Mouse (Mus musculus) gastrocnemius, postnatal 25 days (tissue): ENCODE results near the gene Zbtb8a. TPM values are rescaled to one million over a fixed set of nuclear protein-coding genes. Genes with fewer than 3 reads are reported as not detected.
"Not testable (repeated sequence)": the region's sequence is repeated elsewhere in the genome, so short reads cannot be mapped to it uniquely, and the experiment has no call there.

Experiments used
- DNase-seq: peaks from one replicate; pipeline ENCODE4 v3.0.0; 2022
- total RNA-seq, 2 experiments: library from RNA; stranded (reverse); gene quantifications; 1 replicate in 1 of 2; 2 replicates in 1 of 2; pipeline ENCODE4 v1.2.3; 2021

The Zbtb8a gene
- total RNA-seq, 2 experiments from 2014 or later: 1.2 to 1.3 TPM

DNA sequence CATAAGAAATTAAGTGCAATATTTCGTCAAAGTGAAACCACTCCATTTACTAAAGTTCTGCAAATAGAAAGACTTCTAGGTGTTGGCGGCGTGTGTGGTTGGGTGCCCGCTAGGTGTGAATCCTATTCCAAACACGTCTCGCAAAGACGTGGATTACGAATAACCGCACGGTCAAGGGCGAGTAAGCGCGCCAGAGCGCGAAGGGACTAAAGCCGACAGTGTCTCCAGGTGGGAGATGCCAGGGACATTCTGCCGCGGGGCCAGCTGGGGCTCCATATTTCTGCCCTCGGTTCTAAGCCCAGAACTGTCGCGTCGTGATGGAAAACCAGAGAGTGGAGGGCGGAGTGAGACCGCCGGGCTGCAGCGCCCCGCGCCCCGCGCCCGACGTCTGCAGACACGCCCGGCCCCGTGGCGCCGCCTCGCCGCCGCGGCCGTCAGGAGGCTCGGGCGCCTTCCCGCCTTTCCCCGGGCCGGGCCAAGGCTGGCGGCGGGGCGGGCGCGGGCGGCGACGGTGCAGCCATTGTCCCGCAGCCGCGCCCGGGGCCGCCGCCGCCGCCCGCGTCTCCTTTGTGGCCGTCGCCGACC, 863 bp downstream of the Zbtb8a start:
- DNase-seq: peak; percentile 34

DNA sequence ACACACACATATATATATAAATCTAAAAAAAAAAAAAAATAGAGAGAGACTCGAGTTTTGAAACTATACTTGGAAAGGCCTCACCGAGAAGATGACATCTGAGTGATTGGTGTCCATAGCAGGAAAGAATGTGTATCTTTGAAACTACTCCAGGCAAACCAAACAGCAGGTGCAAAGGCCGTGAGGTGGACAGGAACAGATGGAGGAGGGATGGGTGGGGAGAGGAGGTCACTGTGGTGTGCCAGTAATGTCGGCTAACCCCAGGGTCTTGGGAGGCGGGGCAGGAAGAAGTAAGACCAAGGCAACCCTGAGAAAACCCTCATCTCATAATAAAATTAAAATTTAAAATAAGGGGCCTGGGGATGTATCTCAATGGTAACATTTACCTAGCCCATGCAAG, 2.1 kb downstream of the Zbtb8a start:
- no peak for DNase-seq

- no peak for DNase-seq
Measured at GRCm38 (mm10) chr4:129375000-129375399, 2.9 kb downstream of the Zbtb8a start.

- DNase-seq: no peak
Measured at GRCm38 (mm10) chr4:129374219-129374755, 3.6 kb downstream of the Zbtb8a start.

- no peak for DNase-seq
Measured at GRCm38 (mm10) chr4:129373202-129373976, 4.5 kb downstream of the Zbtb8a start.

GRCm38 (mm10) chr4:129371391-129371790, 6.5 kb downstream of the Zbtb8a start:
- DNase-seq: no peak

DNA sequence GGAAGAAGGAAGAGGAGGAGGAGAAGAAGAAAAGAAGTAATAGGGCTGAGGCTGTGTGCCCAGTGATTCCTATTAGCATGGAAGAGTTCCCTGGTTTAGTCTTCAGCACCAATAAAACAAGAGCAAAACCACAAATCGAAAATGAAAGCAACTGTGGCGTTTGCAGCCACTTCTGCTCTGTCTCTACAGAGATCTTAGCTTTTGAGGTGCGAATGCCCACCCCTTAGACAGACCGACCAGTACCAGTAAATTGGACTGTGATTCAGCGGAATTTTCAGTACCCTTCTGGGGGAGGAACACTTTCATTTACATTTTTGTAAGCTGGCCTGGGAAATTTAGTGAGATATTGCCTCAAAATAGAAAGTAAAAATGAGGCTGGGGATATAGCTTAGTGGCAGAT, 12.7 kb downstream of the Zbtb8a start:
- no peak for DNase-seq

DNA sequence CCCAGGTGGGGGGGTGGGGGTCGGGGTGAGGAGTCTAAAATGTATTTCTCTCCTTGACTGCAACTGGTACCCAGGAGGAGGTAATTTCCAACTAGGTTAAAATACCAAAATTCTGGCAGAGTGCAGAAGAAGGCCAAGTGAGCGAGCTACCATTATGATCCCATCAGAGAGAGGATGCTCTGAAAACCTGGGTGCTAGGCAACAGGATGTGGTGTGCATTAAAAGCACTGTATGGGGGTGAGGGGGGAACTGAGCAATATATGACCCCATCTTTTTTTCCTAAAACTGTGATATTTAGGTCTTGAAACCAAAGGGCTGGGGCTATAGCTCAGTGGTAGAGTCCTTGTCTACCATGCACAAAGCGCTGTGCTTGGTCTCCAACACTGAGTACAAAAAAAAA, 13.5 kb downstream of the Zbtb8a start:
- no peak for DNase-seq

DNA sequence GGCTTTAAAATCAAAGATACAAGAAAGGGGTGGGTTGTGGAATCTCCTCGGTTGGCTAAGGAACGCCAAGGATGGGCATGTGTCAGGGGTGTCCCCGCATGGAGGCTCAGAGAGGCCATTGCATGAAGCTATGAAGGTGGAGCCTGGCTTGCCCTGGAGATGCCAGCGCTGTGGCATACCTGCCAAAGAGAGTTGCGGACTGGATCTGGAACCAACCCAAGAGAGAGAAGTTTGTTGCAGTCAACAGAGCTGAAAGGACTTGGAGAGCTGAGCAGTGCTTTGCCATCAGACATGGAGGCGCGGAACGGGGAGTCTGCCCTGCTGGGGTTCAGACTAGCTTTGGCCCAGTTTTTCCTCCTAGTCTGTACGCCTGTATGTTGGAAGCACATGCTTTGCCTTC, 14.5 kb downstream of the Zbtb8a start:
- DNase-seq: no peak

- DNase-seq: no peak
Measured at GRCm38 (mm10) chr4:129362771-129363170, 15.1 kb downstream of the Zbtb8a start.

GRCm38 (mm10) chr4:129362238-129362637, 15.7 kb downstream of the Zbtb8a start:
- not testable (repeated sequence) for DNase-seq

- DNase-seq: no peak
Measured at GRCm38 (mm10) chr4:129357613-129358163, 20.2 kb downstream of the Zbtb8a start.

- no peak for DNase-seq
Measured at GRCm38 (mm10) chr4:129354236-129354635, 23.7 kb downstream of the Zbtb8a start.

GRCm38 (mm10) chr4:129353176-129353575, 24.7 kb downstream of the Zbtb8a start:
- no peak for DNase-seq

DNA sequence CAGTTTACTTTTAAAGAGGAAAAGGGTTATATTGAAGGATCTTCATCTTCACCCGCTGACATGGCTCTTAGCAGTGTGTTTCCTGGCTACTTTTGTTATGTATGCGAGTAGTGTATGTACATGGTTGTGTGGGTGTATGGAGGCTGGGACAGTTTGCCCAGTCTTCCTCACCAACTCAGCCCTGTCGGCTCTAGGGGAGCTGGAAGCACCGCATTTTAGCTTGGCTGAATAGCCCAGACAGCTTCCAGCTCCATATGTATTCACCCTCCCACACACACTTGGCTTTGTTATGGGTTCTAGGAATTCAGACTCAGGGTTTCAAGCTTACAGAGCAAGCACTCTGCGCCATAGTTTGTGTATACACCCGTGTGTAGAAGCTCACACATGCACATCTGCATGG, 26.8 kb downstream of the Zbtb8a start:
- DNase-seq: no peak

DNA sequence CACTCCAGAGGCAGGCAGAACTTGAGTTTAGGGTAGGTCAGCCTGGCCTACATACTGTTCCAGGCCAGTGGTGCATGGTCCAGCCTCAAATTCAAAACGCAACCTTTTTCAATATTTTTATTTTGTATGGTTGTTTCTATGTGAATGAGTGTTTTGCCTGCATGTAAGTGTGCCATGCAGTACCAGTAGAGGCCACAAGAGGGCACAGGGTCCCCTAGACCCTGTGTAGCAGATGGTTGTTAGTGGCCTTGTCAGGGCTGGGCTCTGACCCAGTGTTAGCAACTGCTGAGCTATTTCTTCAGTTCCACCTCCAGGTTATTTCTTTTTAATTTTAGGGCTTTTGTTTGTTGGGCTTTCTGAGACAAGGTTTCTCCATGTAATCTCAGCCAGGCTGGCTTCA, 27.3 kb downstream of the Zbtb8a start:
- peak; percentile 39 for DNase-seq

GRCm38 (mm10) chr4:129346481-129347154, 31.3 kb downstream of the Zbtb8a start:
- no peak for DNase-seq

- DNase-seq: no peak
Measured at GRCm38 (mm10) chr4:129342705-129343104, 35.2 kb downstream of the Zbtb8a start.

GRCm38 (mm10) chr4:129341888-129342287, 36.0 kb downstream of the Zbtb8a start:
- no peak for DNase-seq

DNA sequence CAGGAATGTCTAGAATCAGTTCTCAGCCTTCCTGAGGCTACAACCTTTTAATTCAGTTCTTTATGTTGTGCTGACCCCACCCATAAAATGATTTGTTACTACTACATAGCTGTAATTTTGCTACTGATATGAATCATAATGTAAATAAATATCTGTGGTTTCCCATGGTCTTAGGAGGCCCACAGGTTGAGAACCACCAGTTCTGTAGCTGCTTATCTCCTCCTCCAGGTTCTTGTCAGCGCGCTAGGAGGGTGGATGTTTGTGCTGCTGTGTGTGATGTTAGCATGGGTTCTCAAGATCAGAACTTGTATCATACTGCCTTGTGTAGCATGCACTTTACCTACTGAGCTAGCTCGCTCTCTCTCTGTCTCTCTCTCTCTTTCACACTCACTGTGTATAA, 38.2 kb downstream of the Zbtb8a start:
- no peak for DNase-seq

DNA sequence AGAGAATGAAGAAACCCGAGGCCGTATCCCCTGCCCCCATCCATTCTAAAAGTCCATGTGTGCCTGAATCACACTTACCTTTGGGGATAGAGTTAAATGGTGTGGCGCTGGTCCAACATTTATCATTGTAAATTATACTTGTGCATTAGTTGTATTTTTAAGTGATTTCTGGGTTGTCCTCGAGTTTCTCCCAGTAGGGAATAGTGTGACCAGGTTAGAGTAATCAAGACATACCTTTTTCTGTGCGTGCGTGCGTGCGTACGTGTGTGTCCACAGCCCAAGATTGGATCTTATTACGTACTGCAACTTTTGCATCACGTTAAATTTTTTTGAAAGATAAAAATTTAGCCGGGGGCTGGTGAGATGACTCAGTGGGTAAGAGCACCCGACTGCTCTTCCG, 41.6 kb downstream of the Zbtb8a start:
- no peak for DNase-seq

DNA sequence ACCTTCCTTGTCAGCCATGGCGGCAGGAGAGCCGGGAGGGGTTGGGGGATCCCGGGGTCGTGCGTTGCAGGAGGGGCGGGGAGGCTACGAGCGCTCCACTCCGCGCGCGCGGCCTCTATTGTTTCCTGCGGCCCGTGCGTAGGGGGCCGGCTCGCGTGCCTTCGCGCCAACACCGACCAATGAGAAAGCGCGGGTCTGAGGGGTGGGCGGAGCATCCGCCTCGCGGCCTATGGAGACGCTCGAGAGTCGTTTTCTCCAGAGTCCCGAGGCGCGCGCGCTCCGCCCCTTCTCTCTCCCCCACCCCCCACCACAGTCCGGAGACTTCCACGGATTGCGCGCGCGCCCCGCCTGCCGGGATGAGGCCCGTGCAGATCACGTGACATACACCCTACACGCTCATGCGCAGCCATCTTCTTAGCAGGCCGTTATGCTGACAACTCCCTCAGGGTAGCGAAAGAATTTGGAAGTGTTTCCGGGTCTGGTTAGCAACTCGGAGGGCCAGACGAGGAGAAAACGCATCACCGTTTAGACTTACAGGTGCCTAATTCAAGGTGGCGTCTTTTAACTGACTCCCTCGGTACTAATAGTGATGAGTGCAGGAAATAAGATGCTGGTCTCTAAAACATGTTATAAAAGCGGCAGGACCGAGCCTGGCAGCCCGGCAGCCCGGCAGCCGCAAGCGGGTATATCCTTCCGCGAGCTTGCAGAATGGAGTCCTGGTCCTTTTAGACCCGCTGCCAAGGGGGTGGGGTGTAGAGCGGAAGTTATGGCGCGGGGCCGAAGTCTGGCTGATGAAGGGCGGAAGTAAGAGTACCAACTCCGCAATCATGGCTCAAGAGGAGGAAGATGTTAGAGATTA, 42.5 kb downstream of the Zbtb8a start, which contains the start of the genes Rbbp4 and Zbtb8os:
Gene Rbbp4 (minus strand): TSS at position 155 of the 859 bp plus-strand sequence.
Gene Zbtb8os (plus strand): TSS at position 480 of the 859 bp plus-strand sequence.
- peak; percentile 99 for DNase-seq
